Mouse (Mus musculus): ENCODE results near the gene Gm4969.
A peak's percentile ranks its signal among the peaks of the same experiment; 100 is the strongest.

Gene Gm4969

DNA sequence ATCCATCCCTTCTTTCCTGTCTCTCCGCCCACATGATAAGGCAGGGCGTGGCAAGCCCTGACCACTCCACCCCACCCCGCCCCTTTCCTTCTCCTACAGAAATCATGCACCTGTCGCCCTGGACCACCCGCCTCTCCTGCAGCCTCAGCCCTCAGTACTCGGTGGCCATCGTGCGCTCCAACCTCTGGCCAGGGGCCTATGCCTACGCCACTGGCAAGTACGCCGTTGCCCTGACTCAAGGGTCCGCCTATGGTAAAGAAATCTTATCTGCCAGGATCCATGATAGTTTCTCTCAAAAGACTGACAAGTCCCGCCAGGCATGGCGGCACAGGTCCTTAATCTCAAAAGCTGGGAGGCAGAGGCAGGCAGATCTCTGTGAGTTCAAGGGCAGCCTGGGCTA lies 50.2 kb downstream of the Gm4969 start:
- DNase-seq, result no peak

DNA sequence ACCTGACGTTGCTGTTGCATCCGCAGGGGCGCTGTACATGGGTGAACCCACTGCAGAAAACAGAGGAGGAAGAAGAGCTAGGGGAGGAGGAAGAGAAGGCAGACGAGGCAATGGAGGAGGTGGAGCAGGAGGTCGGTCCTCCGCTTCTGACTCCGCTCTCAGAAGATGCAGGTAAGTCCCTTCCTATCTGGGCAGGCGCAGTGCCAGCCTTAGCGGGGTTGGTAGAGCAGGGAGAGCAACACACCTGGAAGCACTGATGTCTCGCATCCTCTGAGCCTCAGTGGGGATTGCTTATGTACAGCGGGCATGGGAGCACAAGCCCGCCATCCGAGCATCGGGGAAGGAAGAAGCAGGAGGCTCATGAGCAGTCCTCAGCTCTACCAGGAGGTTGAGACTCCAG lies 51.1 kb downstream of the Gm4969 start:
- no peak for DNase-seq

DNA sequence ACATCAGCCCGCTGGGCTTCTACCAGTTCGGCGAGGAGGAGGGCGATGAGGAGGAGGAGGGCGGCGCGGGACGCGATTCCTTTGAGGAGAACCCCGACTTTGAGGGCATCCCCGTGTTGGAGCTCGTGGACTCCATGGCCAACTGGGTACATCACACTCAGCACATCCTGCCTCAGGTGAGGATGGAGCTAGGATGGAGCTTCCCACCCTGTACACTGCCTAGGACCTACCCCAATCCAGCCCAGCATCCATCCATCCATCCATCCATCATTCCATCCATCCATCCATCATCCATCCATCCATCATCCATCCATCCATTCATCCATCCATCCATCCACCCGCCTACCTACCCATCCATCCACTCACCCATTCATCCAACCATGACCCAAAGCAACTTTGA lies 52.3 kb downstream of the Gm4969 start:
- DNase-seq, result no peak

DNA sequence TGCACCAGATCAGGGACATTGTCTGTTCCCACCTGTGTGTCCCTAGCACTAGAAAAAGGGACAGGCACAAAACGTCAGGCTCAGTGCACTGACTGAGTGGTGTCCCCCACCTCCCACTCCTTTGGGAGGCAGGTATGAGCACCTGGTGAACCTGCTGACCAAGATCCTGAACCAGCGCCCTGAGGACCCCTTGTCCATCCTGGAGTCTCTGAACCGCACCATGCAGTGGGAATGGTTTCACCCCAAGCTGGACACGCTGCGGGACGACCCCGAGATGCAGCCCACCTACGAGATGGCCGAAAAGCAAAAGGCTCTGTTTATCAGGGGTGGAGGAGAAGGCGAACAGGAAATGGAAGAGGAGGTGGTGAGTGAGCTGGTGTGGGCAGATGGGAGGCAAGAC lies 60.8 kb downstream of the Gm4969 start:
- no peak for DNase-seq

DNA sequence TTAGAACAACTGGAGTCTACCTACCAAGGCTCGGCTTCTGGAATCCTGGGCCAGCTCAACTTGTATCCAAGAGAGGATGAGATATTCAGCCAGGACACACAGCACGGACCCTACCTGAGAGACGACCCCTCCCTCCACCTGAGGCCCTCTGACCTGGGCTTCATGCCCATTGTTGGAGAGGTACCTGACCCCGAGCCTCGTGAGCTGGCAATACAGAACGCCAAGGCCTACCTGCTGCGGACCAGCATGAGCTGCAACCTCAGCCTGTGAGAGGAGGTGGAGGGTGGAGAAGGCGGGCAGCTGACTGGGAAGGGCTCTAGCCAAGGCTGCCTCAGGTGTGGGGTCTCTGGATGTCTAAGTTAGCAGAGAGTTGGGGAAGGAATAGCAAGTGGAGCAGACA lies 63.1 kb downstream of the Gm4969 start:
- DNase-seq, result no peak

GRCm38 (mm10) chr7:19054777-19055076 lies 63.4 kb downstream of the Gm4969 start:
- no peak for DNase-seq

GRCm38 (mm10) chr7:19054047-19054776 lies 64.0 kb downstream of the Gm4969 start, which contains the start of gene Rsph6a:
Gene Rsph6a (plus strand): TSS chr7:19054690.
- DNase-seq, result peak; percentile 82

DNA sequence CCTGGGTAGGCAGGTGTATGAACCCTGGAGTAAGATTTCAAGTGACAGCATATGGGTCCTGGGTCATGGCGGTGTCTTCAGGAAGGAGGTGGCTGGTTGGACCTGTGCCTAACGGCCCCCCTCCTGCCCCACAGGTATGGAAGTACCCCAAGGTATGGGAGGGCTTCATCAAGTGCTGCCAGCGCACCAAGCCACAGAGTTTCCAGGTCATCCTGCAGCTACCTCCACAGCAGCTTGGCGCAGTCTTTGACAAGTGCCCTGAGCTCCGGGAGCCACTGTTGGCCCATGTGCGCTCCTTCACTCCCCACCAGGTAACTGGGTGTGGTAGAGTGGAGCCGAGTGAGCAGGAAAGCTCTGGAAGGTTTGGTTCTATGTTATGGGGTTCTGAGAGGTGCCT lies 65.0 kb downstream of the Gm4969 start:
- DNase-seq, result no peak

DNA sequence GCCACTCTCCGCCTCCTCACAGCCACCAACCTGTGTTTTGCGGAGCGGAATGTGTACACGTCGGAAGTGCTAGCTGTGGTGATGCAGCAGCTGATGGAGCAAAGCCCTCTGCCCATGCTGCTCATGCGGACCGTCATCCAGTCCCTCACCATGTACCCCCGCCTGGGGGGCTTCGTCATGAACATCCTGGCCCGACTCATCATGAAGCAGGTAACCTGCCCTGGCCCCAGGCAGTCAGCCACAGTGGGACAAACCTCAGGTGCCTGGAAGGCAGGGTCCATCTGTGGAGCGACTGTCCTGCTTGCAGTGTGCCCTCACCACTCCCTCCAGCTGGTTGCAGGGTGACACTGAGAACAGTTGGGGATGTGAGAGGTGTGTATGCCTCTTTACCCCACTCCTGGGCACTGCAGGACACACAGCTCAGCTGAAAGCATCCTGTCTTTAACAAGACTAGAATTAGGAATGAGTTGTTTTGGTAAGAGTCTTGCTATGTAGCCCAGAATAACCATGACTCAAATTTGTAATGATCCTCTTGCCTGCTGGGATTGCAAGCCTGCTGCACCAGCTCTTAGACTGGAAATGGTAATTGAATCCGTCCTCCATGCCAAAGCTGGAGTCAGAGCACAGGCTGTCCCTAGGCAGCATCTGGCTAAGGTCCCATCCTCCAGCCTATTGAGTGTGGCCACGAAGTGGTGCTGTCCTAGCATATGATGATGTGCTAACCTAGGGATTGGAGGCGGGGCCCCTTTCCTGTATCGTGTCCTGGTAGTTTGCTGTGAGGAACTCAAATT lies 65.6 kb downstream of the Gm4969 start:
- no peak for DNase-seq

DNA sequence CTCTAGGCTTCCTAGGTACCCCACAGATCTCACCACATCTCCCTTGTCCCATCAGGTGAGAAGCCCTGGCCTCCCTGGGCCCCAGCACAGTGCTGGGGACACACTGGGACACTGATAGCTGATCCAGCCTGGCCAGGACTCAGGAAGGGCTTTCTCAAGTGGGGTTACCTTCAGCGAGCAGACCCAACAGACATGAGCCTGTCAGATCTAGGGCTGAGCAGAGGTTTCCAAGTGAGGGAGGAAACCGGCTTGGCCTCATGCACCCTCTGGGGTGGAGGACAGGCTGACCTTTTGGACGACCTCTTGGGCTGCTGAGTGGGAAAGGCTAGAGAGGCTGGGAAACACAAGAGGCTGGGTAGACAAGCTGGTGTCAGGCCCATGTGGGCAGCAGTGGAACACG lies 67.0 kb downstream of the Gm4969 start:
- no peak for DNase-seq

DNA sequence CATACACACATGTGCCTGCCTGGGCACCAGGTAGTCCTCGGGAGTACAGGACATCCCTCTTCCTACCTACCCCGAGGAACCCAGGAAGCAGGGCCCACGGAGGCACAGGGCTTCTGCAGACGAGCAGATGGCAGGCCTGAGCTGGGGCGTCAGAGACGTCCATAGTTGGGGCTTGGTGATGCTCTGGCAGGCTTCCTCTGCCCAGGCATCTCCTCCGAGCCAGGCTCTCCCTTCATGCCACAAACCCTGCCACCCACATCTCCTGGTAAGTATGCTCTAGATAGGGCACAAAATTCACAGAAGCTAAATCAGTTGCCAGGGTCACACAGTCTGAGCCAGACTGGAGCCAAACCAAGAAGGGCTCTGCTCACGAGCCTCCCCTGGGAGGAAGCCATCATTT lies 68.0 kb downstream of the Gm4969 start:
- DNase-seq, result no peak

DNA sequence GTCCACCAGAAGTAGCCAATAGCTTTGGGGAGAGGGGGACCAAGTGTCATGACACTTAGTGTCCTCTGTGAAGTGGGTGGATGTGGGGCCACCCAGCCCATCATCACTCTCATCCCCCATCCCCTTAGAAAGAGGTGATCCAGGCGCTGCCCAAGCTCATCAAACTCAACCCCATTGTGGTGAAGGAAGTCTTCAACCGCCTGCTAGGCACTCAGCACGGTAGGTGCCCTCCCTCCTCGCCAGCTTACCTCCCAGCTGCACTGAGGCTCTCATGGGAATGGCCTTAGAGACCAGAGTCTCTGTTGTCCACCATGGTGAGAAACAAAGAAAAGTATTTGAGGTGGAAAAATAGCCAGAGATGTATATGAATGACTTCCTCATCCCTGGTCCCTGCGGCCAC lies 68.9 kb downstream of the Gm4969 start:
- no peak for DNase-seq
